Mouse (Mus musculus) spleen, adult 2 months (tissue): ENCODE results near the gene Fezf2.

Experiments
- CTCF ChIP-seq: fragments of 200-500 bp; IDR thresholded peaks from 2 replicates; pipeline ENCODE4 v1.5.1; 2011; ENCODE audit warnings: mild to moderate bottlenecking, inconsistent platforms; ENCODE audit not compliant: insufficient read depth, insufficient read length, insufficient replicate concordance; ENCODE audit errors: extremely low read depth
- POLR2A ChIP-seq: fragments of 200-500 bp; IDR thresholded peaks from 2 replicates; pipeline ENCODE4 v1.6.1; 2011; ENCODE audit warnings: low read depth, low read length, inconsistent platforms

GRCm38 (mm10) chr14:12333622-12334021 is 14.4 kb downstream of the Fezf2 start:
- no peak for TF ChIP-seq POLR2A
- no peak for TF ChIP-seq CTCF
